In the genomic region with DNA sequence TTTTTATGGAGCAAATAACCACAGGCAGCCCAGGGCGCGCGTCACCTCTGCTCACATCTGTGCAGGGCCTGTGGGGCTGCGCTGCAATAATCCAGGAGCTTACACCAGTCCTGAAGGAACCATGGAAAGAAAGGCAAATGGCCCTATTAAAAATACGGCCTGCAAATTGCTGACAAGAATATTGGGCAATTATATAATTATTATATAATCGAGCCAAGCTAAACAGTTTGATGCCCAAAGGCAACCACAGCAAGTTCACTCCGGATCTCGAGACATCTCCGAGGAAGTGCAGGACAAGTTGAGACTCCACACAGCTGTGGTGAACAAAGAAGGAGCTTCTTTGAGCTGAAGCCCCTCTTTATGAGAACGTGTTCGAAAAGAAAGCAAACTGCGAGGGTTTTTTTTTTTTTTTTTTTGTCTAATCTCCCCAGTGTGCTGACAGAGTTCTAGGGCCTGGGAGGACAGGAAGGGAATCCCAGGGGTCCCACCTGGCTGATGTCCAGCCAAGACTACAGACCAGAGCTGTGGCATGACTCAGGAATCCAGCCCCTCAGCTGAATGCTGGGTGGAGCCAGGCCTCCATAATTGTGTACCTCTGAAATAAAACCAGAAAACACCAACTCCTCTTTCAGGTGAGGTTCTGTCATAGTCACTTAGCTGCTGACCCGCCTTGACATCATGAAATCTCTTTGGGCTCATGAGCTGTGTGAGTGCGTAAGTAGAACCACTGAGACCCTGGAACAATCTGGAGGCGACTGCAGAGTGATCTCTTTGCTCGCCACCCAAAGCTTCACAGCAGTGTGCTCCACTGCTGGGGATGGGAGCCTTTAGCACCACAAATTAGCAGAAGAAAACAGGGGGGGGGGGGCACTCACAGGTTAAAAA, we compare ENCODE assay signal across 8 mouse cellular contexts. TPM values are rescaled to one million over a fixed set of nuclear protein-coding genes. Genes with fewer than 3 reads are reported as not detected.
DNase-seq lines count a peak whose midpoint lies in the region; ATAC-seq lines count a peak whose summit lies in the region.

No protein-coding gene starts in this region.

- no peak overlapping the region for H3K9ac ChIP-seq in kidney, embryonic 15.5 days
- H3K9ac ChIP-seq in stomach, embryonic 14.5 days (replicated peaks; ENCODE audit: low read depth, low read length) = no peak overlapping the region

- peak overlapping the region; percentile 84 for H3K27ac ChIP-seq in kidney, embryonic 15.5 days
- H3K27ac ChIP-seq in stomach, embryonic 14.5 days (ENCODE audit: low read length) = peak overlapping the region; percentile 60

- peak overlapping the region; percentile 13; the same call in 1 of the 2 replicates for H3K4me3 ChIP-seq in kidney, embryonic 15.5 days (replicated peaks)
- no peak overlapping the region for H3K4me3 ChIP-seq in stomach, embryonic 14.5 days (ENCODE audit: low read depth, low read length)

- H3K9me3 ChIP-seq in kidney, embryonic 15.5 days (replicated peaks) = no peaks in the 10 kb centered on the region
- no peaks in the 10 kb centered on the region for H3K9me3 ChIP-seq in stomach, embryonic 14.5 days (ENCODE audit: control insufficient read depth, low read depth, low read length)

- peak; percentile 24 for DNase-seq in embryo, embryonic 10 days (ENCODE audit: low spot score)
- DNase-seq in embryo, embryonic 11 days = no peak
- DNase-seq in lung, postnatal 10 days = peak; percentile 32
- DNase-seq in lung, postnatal 14 days = no peak
- no peak for DNase-seq in frontal cortex, postnatal 36 days (ENCODE audit: low spot score in 2 of 2)
- DNase-seq in natural killer cell, adult 2 months (ENCODE audit: low spot score in 2 of 2) = no peak

- H3K27me3 ChIP-seq in kidney, embryonic 15.5 days = no peaks in the 10 kb centered on the region
- no peaks in the 10 kb centered on the region for H3K27me3 ChIP-seq in stomach, embryonic 14.5 days (ENCODE audit: control insufficient read depth, insufficient read depth, low read length)

- WGBS in kidney, embryonic 15.5 days = 50% methylated on average over 16 of the region's 16 CpGs
- WGBS in stomach, embryonic 14.5 days = 31% methylated on average over 16 of the region's 16 CpGs

- H3K36me3 ChIP-seq in kidney, embryonic 15.5 days = peaks cover 10% of the 10 kb centered on the region; the same call in 1 of the 2 replicates
- H3K36me3 ChIP-seq in stomach, embryonic 14.5 days (ENCODE audit: control insufficient read depth, insufficient read depth, low read length) = peaks cover 4% of the 10 kb centered on the region; the same call in 1 of the 2 replicates

- peaks cover 50% of the 10 kb centered on the region for H3K4me1 ChIP-seq in kidney, embryonic 15.5 days
- peaks cover 50% of the 10 kb centered on the region for H3K4me1 ChIP-seq in stomach, embryonic 14.5 days (ENCODE audit: control insufficient read depth, insufficient read depth, low read length)

- H3K4me2 ChIP-seq in kidney, embryonic 15.5 days = peak overlapping the region; percentile 50
- 0 out of 2 replicates have a peak overlapping the region, but pooled peaks have one; percentile 11 for H3K4me2 ChIP-seq in stomach, embryonic 14.5 days (replicated peaks; ENCODE audit: low read depth, low read length)

- peak; percentile 41; the same call in 1 of the 2 replicates for ATAC-seq in kidney, embryonic 15.5 days (replicated peaks; ENCODE audit: low FRiP score)
- ATAC-seq in stomach, embryonic 14.5 days (ENCODE audit: insufficient number of reproducible peaks, insufficient read depth, low FRiP score, low read depth) = peak; percentile 21; the same call in 1 of the 2 replicates

RNA-seq across cellular contexts. Expression of a gene that starts 21.1 kb away (rescaled TPM):
- polyA plus RNA-seq in kidney, embryonic 15.5 days (2015; fragmentation: Nextera tagmentation; extraction: Ambion mirVana) = 15.8 and 19.8 TPM in 2 replicates
- polyA plus RNA-seq in stomach, embryonic 14.5 days (2014; fragmentation: Nextera tagmentation; extraction: Ambion mirVana) = 34.4 and 34.5 TPM in 2 replicates

Comparison
In these comparisons a context has a peak if more than half of its experiments do, and no peak if none do; other contexts are left out.
1. DNase-seq: peak in embryo, embryonic 10 days (single experiment) and lung, postnatal 10 days (single experiment); none in embryo, embryonic 11 days (single experiment), lung, postnatal 14 days (single experiment), frontal cortex, postnatal 36 days (0 of 2) and natural killer cell, adult 2 months (0 of 2).